Mouse (Mus musculus) R1 (cell line): ENCODE measurements at regions not wholly inside any gene's neighbourhood (a gene's known extent, or its start where the extent isn't known, plus 50 kb on each side); places are given as distances from the start of the nearest gene placed in this dataset.

Experiments used
- DNase-seq: peaks from one replicate; pipeline ENCODE4 v3.0.0-alpha.2; 2018; ENCODE audit warnings: low read depth, low spot score

DNA sequence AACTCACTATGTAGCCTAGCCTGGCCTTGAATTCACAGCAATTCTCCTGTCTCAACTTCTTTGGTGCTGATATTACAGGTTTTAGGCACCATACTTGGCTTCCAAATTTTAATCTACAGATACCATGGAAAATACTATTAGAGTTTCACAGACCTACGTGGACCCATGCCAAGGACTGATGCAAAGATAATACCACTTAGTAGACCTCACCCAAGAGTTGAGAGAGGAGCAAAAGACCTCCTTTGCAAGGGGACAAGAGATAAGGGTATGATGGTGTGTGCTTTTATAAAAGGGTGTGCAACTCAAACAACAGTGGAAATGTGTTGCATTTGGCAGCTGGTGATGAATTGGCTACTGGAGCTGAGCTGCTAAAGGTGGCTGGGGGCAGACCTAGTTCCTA lies 358.6 kb upstream of the Diaph2 start:
- DNase-seq = no peak

DNA sequence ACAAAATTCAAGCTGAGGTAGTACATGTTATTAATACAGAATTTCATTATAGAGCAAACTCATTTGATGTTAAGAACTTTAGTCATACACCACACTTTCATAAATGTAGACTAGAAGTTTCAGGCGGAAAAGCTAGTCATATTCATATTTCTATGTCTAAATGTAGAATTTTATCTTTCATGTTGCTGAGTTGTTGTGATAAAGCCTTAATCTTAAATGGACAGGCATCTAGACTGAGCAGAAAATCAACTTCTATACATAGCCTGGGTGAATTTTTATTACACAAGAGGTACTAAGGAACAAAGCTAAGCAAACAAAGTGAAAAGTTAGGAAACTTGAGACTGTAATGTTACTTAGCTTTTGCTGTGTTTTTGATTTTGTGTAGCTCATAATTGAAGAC lies 341.8 kb upstream of the Diaph2 start:
- DNase-seq = no peak

DNA sequence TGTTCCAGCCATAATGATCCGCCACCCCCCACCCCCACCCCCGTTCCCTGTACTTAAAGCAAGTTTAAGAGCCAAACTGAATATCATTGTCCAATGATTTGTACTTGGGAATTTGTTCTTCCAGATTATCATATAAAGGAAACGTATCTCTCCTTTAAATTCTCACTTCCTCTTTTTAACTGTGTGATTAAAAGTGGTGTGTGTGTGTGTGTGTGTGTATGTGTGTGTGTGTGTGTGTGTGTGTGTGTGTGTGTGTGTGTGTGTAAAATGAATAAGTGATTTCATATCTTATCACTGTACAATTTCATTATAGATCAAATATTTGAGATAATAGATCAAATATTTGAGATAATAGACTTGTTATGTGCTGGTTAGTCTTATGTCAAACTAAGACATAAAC lies 339.5 kb upstream of the Diaph2 start:
- no peak for DNase-seq

DNA sequence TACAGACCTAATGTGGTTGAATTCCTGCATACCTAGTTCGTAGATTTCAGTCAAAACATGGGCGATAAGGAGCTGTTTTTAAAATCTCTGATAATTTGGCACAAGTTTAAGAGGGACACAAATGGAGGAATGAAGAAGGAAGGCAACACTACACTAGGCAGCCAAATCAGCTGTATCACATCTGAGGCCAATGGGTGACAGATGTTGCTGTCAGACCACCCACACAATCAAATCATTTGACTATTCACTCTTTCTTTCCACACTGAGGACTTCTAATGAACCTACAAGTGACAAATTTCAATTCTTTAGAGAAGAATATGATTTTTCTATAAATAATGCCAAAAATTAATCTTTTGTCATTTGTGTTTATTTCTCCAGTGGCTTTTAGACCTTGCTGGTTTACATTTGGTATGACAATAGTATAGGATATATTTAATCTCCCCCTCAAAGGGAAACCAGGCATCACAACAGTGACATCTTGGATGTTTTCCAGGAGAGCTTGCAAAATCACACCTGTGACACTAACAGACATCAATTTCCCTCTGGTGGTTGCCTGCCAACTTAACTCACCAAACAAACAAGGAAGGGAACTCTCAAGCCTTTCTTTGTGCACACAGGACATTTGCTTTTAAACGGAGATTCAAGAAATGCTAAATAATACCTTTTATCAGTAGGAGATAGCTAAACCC lies 336.5 kb upstream of the Diaph2 start:
- no peak for DNase-seq

DNA sequence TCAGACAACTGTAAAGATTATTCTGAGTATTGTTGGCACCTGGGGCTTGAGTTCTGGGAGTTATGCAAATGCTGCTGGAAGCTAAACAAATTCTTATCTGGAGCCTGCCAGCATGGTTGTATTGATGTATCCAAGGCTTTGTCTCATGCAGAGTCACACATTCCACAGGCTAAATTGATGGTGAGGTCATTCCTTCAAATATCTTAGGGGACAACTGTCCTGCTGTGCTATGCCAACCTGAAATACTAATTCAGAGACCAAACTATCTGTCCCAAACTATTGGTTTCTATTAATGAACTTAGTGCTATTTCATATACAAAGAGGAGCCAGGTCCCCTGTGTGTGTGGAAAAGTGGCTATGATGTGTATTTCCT lies 335.9 kb upstream of the Diaph2 start:
- peak; percentile 3 for DNase-seq

DNA sequence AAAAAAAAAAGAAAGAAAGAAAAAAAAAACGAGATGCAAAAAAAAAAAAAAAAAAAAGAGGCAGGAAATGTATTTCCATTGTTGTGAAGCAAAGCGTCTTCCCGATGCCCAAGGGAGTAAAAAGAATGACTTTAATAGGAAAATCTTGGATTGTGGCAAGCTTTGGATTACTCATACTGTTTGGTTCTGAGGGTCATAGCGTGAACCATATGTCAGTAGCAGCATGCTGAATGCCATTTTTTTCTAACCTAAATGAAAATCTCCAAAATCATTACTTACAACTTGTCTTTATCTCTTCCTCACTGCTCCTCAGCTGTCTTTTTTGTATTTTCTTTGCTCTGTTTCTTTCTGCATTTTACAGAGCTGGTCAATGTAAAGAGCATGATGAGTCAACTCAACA lies 334.2 kb upstream of the Diaph2 start:
- DNase-seq = no peak

DNA sequence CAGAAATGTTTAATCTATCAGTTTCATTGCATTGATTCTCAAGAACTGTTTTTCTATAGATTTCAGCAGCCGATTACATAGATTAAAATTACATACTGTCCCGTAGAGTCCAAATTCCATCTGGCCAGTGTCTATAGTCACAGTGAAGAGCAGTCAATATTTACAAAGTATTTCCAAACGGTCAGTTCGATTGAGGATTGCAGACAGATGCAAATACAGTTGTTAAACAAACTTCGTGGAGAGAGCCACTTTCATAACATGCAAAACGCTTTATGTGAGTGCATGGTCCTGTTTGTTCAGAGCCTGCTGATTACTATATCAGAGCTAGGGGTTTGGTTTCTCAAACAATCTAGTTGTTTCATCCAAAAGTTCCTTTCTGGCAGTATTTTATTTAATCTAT lies 301.0 kb upstream of the Diaph2 start:
- DNase-seq = no peak

DNA sequence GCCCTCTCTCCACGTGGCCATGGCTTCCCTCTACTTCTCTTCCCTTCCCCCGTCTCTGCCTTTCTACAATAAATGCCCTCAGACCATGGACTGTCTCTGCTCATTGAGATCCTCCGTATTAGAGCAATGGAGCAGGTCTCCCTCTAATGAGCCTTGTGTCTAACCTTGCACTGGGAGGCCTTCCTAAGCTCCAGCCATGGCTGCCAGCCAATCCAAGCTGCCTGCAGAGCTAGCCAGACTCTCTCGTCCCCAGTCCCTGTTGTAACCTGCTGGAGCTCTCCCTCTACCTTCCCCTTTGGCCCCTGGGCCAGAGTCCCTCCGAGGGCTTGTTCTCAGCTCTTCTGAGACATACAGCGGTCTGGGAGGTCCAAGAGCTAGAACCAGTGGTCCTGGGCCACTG lies 273.3 kb upstream of the Diaph2 start:
- no peak for DNase-seq

DNA sequence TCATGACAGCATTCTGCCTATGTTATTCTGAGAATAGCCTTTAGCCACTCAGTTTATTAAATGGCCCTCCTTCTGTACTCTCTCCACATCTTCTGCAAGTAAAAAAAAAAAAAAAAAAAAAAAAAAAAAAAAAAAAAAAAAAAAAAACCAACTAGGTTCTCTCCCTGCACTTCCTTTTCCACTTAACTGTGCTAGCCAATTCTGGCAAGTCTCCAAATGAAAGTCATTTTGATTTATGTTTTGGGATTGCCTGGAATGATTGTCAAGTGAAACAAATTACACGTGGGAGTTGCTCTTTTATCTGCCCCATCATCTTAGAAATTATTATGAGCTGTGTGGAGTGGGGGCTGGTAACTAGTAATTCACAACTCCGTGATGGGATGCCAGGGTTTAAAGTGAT lies 255.0 kb upstream of the Diaph2 start:
- no peak for DNase-seq
